In genomic region chr2:154693941-154694256, GRCm38 (mm10) we compare ENCODE assay signal across 13 mouse cellular contexts. TPM values are rescaled to one million over a fixed set of nuclear protein-coding genes. Genes with fewer than 3 reads are reported as not detected.
DNase-seq lines count a peak whose midpoint lies in the region; ATAC-seq and TF ChIP-seq lines count a peak whose summit lies in the region.
"Had no signal": no experiment of that assay in that cellular context is flagged by ENCODE, and none has a peak within 500 bp of the region (broad histone marks: within the 10 kb centered on the region; RNA-seq: fewer than 3 reads in every experiment).

No protein-coding gene starts in this region.

- H3K4me3 ChIP-seq in cerebellum, adult 2 months (replicated peaks; ENCODE audit: insufficient read depth, low read depth, low read length) = no peak overlapping the region
- no peak overlapping the region for H3K4me3 ChIP-seq in lung, embryonic 15.5 days
- H3K4me3 ChIP-seq: liver, embryonic 13.5 days; midbrain, embryonic 12.5 days; neural tube, embryonic 12.5 days had no signal

- H3K9ac ChIP-seq in lung, embryonic 15.5 days = no peak overlapping the region
- H3K9ac ChIP-seq: liver, embryonic 13.5 days; midbrain, embryonic 12.5 days; neural tube, embryonic 12.5 days had no signal

- no peak overlapping the region for H3K27ac ChIP-seq in cerebellum, adult 2 months (ENCODE audit: insufficient read depth, low read length)
- peak overlapping the region; percentile 77 for H3K27ac ChIP-seq in lung, embryonic 15.5 days
- H3K27ac ChIP-seq: liver, embryonic 13.5 days; midbrain, embryonic 12.5 days; neural tube, embryonic 12.5 days had no signal

- H3K9me3 ChIP-seq in lung, embryonic 15.5 days = no peaks in the 10 kb centered on the region
- H3K9me3 ChIP-seq: liver, embryonic 13.5 days; midbrain, embryonic 12.5 days; neural tube, embryonic 12.5 days had no signal

- intact Hi-C loops in heart, postnatal 10 days (cut with DNase I) = no loop called here

- ATAC-seq in lung, embryonic 15.5 days (ENCODE audit: borderline replicate concordance, extremely low read depth, low FRiP score, low TSS enrichment) = peak; percentile 76; the same call in 1 of the 2 replicates

- peak; percentile 49 for DNase-seq in cerebellum, adult 9-11 months
- no peak for DNase-seq in cerebellum, adult 2 months
- DNase-seq in lung, postnatal 25 days (ENCODE audit: low spot score) = no peak
- DNase-seq in heart, postnatal 10 days = peak; percentile 67 to 76
- peak; percentile 60 to 85 for DNase-seq in lung, postnatal 4 days
- DNase-seq in frontal cortex, postnatal 10 days (ENCODE audit: low spot score in 2 of 2) = no peak
- DNase-seq in right cerebral cortex, postnatal 25 days = no peak
- DNase-seq: kidney, adult 18-20 months; liver, embryonic 13.5 days; right cerebral cortex, postnatal 4 days had no signal

- no peak overlapping the region for H3K4me2 ChIP-seq in lung, embryonic 15.5 days
- H3K4me2 ChIP-seq: liver, embryonic 13.5 days; midbrain, embryonic 12.5 days; neural tube, embryonic 12.5 days had no signal

- H3K27me3 ChIP-seq in cerebellum, adult 2 months (ENCODE audit: control insufficient read depth, insufficient read depth, low read length) = no peaks in the 10 kb centered on the region
- no peaks in the 10 kb centered on the region for H3K27me3 ChIP-seq in lung, embryonic 15.5 days
- H3K27me3 ChIP-seq: liver, embryonic 13.5 days; midbrain, embryonic 12.5 days; neural tube, embryonic 12.5 days had no signal

- no peak for TF ChIP-seq CTCF in cerebellum, adult 2 months (IDR thresholded peaks at IDR 0.05; ENCODE audit: borderline replicate concordance, insufficient read depth, low read depth, low read length)

- peaks cover 38% of the 10 kb centered on the region for H3K36me3 ChIP-seq in lung, embryonic 15.5 days

- no peak for TF ChIP-seq POLR2A in cerebellum, adult 2 months (IDR thresholded peaks at IDR 0.05; ENCODE audit: borderline replicate concordance, insufficient read depth, low read length)

- 65% methylated on average over 12 of the region's 12 CpGs for WGBS in cerebellum, adult 2 months
- WGBS in lung, embryonic 15.5 days = 73% methylated on average over 12 of the region's 12 CpGs

- H3K4me1 ChIP-seq in cerebellum, adult 2 months (ENCODE audit: control insufficient read depth, insufficient read depth, low read length) = peaks cover 32% of the 10 kb centered on the region
- no peaks in the 10 kb centered on the region for H3K4me1 ChIP-seq in lung, embryonic 15.5 days
- H3K4me1 ChIP-seq: midbrain, embryonic 12.5 days; neural tube, embryonic 12.5 days had no signal

RNA-seq across cellular contexts. Expression of gene Chmp4b, which starts 42.4 kb away (rescaled TPM):
- 307 and 356 TPM in 2 replicates for polyA plus RNA-seq in cerebellum, adult 2 months (2012; rRNA removed)
- 27.2 and 27.6 TPM in 2 replicates for polyA plus RNA-seq in lung, embryonic 15.5 days (2015; fragmentation: Nextera tagmentation; extraction: Ambion mirVana)
- 100 to 1,000 TPM; 125 to 126 TPM for total RNA-seq in heart, postnatal 10 days (2021)

Comparison
In these comparisons a context has a peak if more than half of its experiments do, and no peak if none do; other contexts are left out.
1. DNase-seq: peak in cerebellum, adult 9-11 months (single experiment), heart, postnatal 10 days (2 of 2) and lung, postnatal 4 days (2 of 2); none in cerebellum, adult 2 months (0 of 2), lung, postnatal 25 days (single experiment), frontal cortex, postnatal 10 days (0 of 2) and right cerebral cortex, postnatal 25 days (single experiment).
2. RNA of gene Chmp4b, which starts 42.4 kb away (polyA plus RNA-seq): 307 to 356 TPM in cerebellum, adult 2 months; 27.2 to 27.6 TPM in lung, embryonic 15.5 days; every median in the first group is over 10 times any median in the second.